Mouse (Mus musculus) monocyte, adult 5-6 weeks (primary cell): ENCODE measurements around the gene Idh2. TPM values are rescaled to one million over a fixed set of nuclear protein-coding genes. Genes with fewer than 3 reads are reported as not detected.

Experiments used
- ATAC-seq: fragments of 153-309, 156-312 bp; replicated peaks from 2 replicates; pipeline ENCODE4 v1.8.0; 2017; ENCODE audit warnings: mild to moderate bottlenecking; ENCODE audit not compliant: low TSS enrichment, insufficient number of reproducible peaks, severe bottlenecking, poor library complexity, low FRiP score
- total RNA-seq: library from RNA; stranded (forward); fragments of 200-1000, 200-491, 200-594 nt; gene quantifications from 3 replicates; pipeline ENCODE4 v1.2.3, GENCODE M21; 2017

Idh2 gene
- total RNA-seq, 1 experiment from 2014 or later: 27.2 TPM

DNA sequence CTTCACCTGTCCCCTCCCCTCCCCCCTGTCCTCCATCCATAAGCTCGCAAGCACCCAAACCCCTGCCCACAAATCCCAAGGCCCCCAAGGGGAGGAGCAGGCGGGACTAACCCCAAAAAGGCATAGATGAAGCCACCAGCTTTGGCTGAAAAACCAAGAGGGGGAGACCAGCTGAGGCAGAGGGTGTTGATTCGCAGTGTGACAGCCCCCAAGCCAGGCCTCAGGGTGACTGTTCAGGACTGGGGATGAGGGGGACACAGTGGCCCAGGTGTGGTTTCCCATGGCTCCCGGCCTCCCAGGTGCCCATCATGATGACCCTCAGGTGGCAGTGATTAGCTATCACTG lies 23.4 kb downstream of the Idh2 start:
- no peak for ATAC-seq

DNA sequence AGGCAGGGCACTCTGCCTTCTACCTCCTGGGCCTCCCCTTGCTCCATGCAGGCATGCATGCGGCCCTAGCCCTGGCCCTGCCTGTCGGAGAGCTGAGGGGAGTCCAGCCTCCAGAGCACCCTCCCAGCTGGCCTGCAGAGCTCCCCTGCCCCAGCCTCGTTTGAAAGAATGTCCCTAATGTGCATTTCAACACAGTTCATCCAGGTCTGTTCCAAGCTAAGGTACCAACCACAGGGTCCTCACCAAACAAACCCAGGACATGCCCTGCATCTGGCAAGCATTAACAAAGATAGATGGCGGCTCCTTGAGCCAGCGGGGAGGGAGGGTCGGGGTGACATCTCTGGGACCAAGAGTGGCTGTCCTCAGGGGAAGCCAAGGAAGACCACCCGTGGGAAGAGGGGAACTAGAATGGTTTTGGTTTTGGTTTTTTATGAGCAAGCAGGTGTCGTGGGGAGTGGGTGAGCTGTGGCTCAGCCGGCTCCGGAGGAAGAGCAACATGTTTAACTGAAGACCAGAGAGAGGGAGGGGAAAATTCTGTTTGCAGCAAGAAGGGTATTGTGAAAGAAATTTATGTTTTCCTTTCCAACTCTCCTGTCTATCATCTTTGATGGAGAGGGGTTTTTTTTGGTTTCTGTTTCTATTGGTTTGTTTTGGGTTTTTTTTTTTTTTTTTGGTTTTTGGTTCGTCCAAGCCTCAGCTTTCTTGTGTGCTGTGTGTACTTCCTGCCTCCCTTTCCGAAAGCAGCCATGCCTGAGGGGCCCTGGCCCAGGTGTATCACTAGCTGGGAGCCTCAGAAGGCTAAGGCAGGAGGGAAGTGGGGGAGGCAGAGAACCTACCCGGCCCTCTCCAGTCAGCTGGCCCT lies 24.0 kb downstream of the Idh2 start:
- no peak for ATAC-seq

DNA sequence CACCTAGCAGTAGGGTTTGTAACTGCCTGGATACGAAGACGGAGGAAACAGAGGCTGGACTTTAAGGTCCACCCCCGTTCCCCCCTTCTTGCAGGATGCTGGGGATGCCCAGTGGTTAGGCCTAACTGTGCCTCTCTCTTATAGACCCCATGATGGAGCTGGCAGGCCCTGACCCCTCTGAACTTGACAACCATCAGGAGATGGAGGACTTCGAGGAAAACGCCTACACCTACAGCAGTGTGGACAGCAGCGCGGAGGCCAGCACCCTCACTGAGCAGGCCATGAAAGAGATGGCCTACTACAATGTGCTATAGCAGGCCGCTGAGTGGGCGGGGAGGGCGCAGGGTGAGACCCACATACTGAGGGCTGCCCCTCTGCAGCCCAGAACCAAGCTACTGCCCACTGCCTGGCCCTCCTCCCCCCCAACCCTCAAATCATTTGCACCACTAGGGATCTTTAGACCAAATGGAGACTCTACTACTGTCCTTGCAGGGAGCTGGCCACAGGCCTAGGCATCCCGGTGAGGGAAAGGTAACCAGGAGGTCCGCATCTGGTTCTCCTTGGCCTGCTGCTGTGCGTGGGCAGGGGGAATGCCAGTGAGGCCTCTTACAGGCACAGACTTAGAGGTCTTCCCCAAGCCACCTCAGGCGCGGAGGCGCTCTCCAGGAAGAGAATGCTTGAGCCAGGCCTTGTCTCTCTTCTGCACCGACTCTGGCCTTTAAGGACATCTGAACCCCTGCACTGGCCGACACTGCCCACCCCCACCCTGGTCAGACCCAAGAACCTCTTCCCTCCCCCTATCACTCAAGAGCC lies 24.8 kb downstream of the Idh2 start:
- no peak for ATAC-seq

- ATAC-seq: no peak
These were observed 27.0 kb downstream of the Idh2 start for GRCm38 (mm10) chr7:80088191-80088590.

GRCm38 (mm10) chr7:80085970-80086715 lies 29.0 kb downstream of the Idh2 start:
- no peak for ATAC-seq

- peak; percentile 56 for ATAC-seq
These were observed 30.7 kb downstream of the Idh2 start for GRCm38 (mm10) chr7:80084484-80084931.

- ATAC-seq: no peak
These were observed 33.3 kb downstream of the Idh2 start for GRCm38 (mm10) chr7:80081586-80082554.

GRCm38 (mm10) chr7:80078792-80079301 lies 36.3 kb downstream of the Idh2 start:
- peak; percentile 76 for ATAC-seq

DNA sequence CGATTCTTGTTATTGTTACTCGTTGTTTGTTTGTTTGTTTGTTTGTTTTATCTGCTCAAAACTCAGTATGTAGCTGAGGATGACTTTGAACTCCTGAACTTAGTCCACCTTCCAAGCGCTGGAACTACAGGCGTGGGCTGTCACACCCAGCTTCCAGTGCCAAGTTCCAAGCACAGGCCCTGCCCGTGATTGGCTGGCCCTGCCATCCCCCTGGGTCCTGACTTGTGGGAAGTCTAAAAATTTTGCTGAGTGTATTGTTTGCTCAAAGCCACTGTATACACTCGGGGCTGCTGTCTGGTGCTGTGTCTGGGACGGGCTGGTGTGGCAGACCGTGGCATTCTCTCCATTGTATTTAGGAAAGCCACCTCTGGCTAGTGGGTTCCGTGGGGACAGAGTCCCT lies 37.4 kb downstream of the Idh2 start:
- no peak for ATAC-seq

GRCm38 (mm10) chr7:80076961-80077716 lies 38.1 kb downstream of the Idh2 start:
- ATAC-seq: no peak

DNA sequence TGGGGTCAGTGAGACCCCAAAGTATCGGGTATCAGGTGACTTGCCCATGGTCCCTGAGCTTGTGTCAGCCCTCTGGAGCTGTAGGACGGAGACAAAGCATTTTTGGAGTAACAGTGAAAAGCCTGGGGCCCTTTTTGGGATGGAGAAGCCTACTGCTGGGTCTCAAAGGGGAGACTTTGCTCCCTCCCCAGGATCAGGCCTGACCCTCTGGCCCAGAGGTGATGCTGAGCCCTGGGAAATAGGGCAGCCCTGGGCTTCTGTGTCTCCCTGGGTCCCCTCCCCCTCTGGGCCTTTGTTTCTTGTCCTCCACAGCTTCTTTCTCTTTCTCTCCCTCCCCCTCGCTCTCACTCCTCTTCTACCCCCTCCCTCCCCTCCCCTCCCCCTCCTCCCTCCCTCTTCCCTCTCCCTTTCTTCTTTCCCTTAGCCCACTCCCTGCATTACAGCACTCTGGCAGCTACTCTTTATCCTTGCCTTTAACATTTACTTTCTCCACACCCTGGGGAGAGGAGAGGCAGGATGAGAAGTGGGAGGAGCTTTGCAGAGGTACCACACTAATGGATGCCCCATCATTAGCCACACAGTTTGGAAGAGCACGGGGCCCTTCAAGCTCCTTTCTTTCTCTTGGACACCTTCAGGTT lies 39.1 kb downstream of the Idh2 start:
- ATAC-seq: no peak

GRCm38 (mm10) chr7:80074921-80075441 lies 40.2 kb downstream of the Idh2 start:
- ATAC-seq: peak; percentile 86

DNA sequence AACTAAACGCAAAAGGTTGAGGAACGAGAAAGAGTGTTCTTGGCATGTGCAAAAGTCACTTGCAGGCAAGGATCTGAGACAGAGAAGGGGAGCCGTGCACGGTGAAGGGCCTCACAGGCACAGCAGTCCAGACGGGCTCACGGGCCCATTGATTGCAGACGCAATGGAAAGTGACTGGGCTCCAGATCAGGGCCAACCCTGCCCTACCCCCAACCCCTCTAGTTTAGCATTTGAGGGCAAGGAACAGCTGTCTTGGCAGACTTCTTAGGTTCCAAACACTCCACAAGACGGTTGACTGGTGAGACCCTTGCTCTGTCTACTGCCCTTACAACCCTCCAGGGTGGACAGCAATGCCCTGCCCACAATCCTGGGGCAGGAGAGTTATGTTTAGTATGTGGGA lies 41.7 kb downstream of the Idh2 start:
- no peak for ATAC-seq

DNA sequence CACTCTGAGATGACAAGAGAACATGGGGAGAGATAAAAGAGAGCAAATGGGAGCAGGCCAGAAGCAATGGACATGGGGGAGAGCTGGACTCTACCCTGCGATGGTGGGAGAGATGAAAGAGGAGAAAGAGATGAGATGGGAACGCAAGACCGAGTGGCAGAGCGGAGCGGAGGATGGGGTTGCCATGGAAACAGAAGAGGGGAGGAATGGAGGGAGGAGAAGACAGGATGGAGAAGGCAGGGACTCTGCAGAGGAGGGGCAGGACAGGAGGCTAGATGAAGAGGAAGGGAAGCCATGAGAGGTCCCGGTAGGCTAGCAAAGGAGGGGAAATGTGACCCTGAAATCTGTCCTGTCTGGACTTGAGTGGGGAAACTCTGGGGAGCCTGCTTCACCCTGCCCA lies 42.9 kb downstream of the Idh2 start:
- no peak for ATAC-seq

GRCm38 (mm10) chr7:80071209-80071608 lies 44.0 kb downstream of the Idh2 start:
- no peak for ATAC-seq

GRCm38 (mm10) chr7:80069615-80070327 lies 45.4 kb downstream of the Idh2 start:
- no peak for ATAC-seq
